16 mouse cellular contexts compared by ENCODE assay signal in genomic region chr11:35935133-35935532, GRCm38 (mm10). TPM values are rescaled to one million over a fixed set of nuclear protein-coding genes. Genes with fewer than 3 reads are reported as not detected.
"Had no signal": no experiment of that assay in that cellular context is flagged by ENCODE, and none has a peak within 500 bp of the region (broad histone marks: within the 10 kb centered on the region; RNA-seq: fewer than 3 reads in every experiment).

No protein-coding gene starts in this region.

- H3K9ac ChIP-seq: intestine, embryonic 15.5 days; liver, embryonic 15.5 days; midbrain, embryonic 13.5 days had no signal

- H3K4me1 ChIP-seq: liver, embryonic 15.5 days had no signal

- DNase-seq: kidney, postnatal 4 days; layer of hippocampus, adult 9-11 months; layer of hippocampus, postnatal 36 days; lung, adult 18-20 months; right cerebral cortex, postnatal 4 days; thymus, adult 2 months; thymus, postnatal 14 days; thymus, postnatal 4 days had no signal

- ATAC-seq: intestine, embryonic 15.5 days; midbrain, embryonic 13.5 days had no signal

- H3K9me3 ChIP-seq: intestine, embryonic 15.5 days; liver, embryonic 15.5 days; midbrain, embryonic 13.5 days had no signal

- H3K27me3 ChIP-seq: intestine, embryonic 15.5 days; liver, embryonic 15.5 days; midbrain, embryonic 13.5 days had no signal

- H3K4me3 ChIP-seq: intestine, embryonic 15.5 days; left cerebral cortex, adult 2 months; liver, embryonic 15.5 days; midbrain, embryonic 13.5 days had no signal

- H3K27ac ChIP-seq: intestine, embryonic 15.5 days; left cerebral cortex, adult 2 months; liver, embryonic 15.5 days; macrophage; midbrain, embryonic 13.5 days; stomach, postnatal 0 days had no signal

- H3K36me3 ChIP-seq: intestine, embryonic 15.5 days; liver, embryonic 15.5 days; midbrain, embryonic 13.5 days had no signal

- H3K4me2 ChIP-seq: intestine, embryonic 15.5 days; liver, embryonic 11.5 days; liver, embryonic 15.5 days; midbrain, embryonic 13.5 days had no signal

RNA-seq across cellular contexts. Expression of gene Wwc1, which starts 45.2 kb away (rescaled TPM):
- total RNA-seq: megakaryocyte, adult 5-6 weeks had no signal
